Mouse (Mus musculus): ENCODE measurements at regions not wholly inside any gene's neighbourhood (a gene's known extent, or its start where the extent isn't known, plus 50 kb on each side); places are given as distances from the start of the nearest gene placed in this dataset.

- ATAC-seq (ENCODE audit: insufficient number of reproducible peaks, low FRiP score, low TSS enrichment, low read depth) (no peak), DNase-seq (ENCODE audit: low spot score) (no peak)
- Histone ChIP-seq H3K4me1 (ENCODE audit: control insufficient read depth, insufficient read depth, low read length) (no peaks in the 10 kb centered on the region), H3K36me3 (ENCODE audit: control insufficient read depth, insufficient read depth, low read length) (no peaks in the 10 kb centered on the region), H3K4me3 (ENCODE audit: low read depth, low read length) (no peak overlapping the region), H3K9ac (ENCODE audit: low read length) (no peak overlapping the region), H3K4me2 (ENCODE audit: low read depth, severe bottlenecking) (no peak overlapping the region), H3K27ac (replicated peaks; ENCODE audit: low read depth, low read length) (no peak overlapping the region), H3K27me3 (ENCODE audit: control insufficient read depth, insufficient read depth, low read length) (no peaks in the 10 kb centered on the region), H3K9me3 (ENCODE audit: control insufficient read depth, low read length) (no peaks in the 10 kb centered on the region)
These were observed 112.2 kb downstream of the Ipo8 start for GRCm38 (mm10) chr6:148719062-148719461.

- no peak overlapping the region for H3K4me3 ChIP-seq (ENCODE audit: low read depth, low read length)
- no peaks in the 10 kb centered on the region for H3K9me3 ChIP-seq (ENCODE audit: control insufficient read depth, low read length)
- no peaks in the 10 kb centered on the region for H3K4me1 ChIP-seq (ENCODE audit: control insufficient read depth, insufficient read depth, low read length)
- no peak for ATAC-seq (ENCODE audit: insufficient number of reproducible peaks, low FRiP score, low TSS enrichment, low read depth)
- H3K27ac ChIP-seq (replicated peaks; ENCODE audit: low read depth, low read length) = no peak overlapping the region
- no peak overlapping the region for H3K9ac ChIP-seq (ENCODE audit: low read length)
- no peaks in the 10 kb centered on the region for H3K36me3 ChIP-seq (ENCODE audit: control insufficient read depth, insufficient read depth, low read length)
- H3K27me3 ChIP-seq (ENCODE audit: control insufficient read depth, insufficient read depth, low read length) = no peaks in the 10 kb centered on the region
- 82% methylated on average over 3 of the region's 3 CpGs for WGBS
- no peak for DNase-seq (ENCODE audit: low spot score)
- no peak overlapping the region for H3K4me2 ChIP-seq (ENCODE audit: low read depth, severe bottlenecking)
These were observed 120.9 kb downstream of the Ipo8 start for GRCm38 (mm10) chr6:148710406-148710805.

- H3K9me3 ChIP-seq (ENCODE audit: control insufficient read depth, low read length) = no peaks in the 10 kb centered on the region
- no peak overlapping the region for H3K9ac ChIP-seq (ENCODE audit: low read length)
- H3K4me3 ChIP-seq (ENCODE audit: low read depth, low read length) = no peak overlapping the region
- H3K27ac ChIP-seq (replicated peaks; ENCODE audit: low read depth, low read length) = no peak overlapping the region
- ATAC-seq (ENCODE audit: insufficient number of reproducible peaks, low FRiP score, low TSS enrichment, low read depth) (no peak), DNase-seq (ENCODE audit: low spot score) (no peak)
- H3K36me3 ChIP-seq (ENCODE audit: control insufficient read depth, insufficient read depth, low read length) = no peaks in the 10 kb centered on the region
- H3K4me2 ChIP-seq (ENCODE audit: low read depth, severe bottlenecking) = no peak overlapping the region
- H3K4me1 ChIP-seq (ENCODE audit: control insufficient read depth, insufficient read depth, low read length) = no peaks in the 10 kb centered on the region
- WGBS = 83% methylated on average over 2 of the region's 2 CpGs
- no peaks in the 10 kb centered on the region for H3K27me3 ChIP-seq (ENCODE audit: control insufficient read depth, insufficient read depth, low read length)
These were observed 122.9 kb downstream of the Ipo8 start for GRCm38 (mm10) chr6:148708389-148708788.

GRCm38 (mm10) chr6:148705711-148706110, 125.6 kb downstream of the Ipo8 start:
- DNase-seq (ENCODE audit: low spot score) (peak; percentile 53), ATAC-seq (ENCODE audit: insufficient number of reproducible peaks, low FRiP score, low TSS enrichment, low read depth) (no peak)
- H3K27me3 ChIP-seq (ENCODE audit: control insufficient read depth, insufficient read depth, low read length) = no peaks in the 10 kb centered on the region
- H3K27ac ChIP-seq (replicated peaks; ENCODE audit: low read depth, low read length) = no peak overlapping the region
- no peak overlapping the region for H3K4me2 ChIP-seq (ENCODE audit: low read depth, severe bottlenecking)
- no peaks in the 10 kb centered on the region for H3K36me3 ChIP-seq (ENCODE audit: control insufficient read depth, insufficient read depth, low read length)
- no peak overlapping the region for H3K4me3 ChIP-seq (ENCODE audit: low read depth, low read length)
- no peak overlapping the region for H3K9ac ChIP-seq (ENCODE audit: low read length)
- H3K9me3 ChIP-seq (ENCODE audit: control insufficient read depth, low read length) = no peaks in the 10 kb centered on the region
- WGBS = 27% methylated on average over 2 of the region's 2 CpGs
- no peaks in the 10 kb centered on the region for H3K4me1 ChIP-seq (ENCODE audit: control insufficient read depth, insufficient read depth, low read length)

- WGBS = 25% methylated on average over 4 of the region's 4 CpGs
- Histone ChIP-seq H3K27ac (replicated peaks; ENCODE audit: low read depth, low read length) (no peak overlapping the region), H3K36me3 (ENCODE audit: control insufficient read depth, insufficient read depth, low read length) (no peaks in the 10 kb centered on the region), H3K4me1 (ENCODE audit: control insufficient read depth, insufficient read depth, low read length) (no peaks in the 10 kb centered on the region), H3K9me3 (ENCODE audit: control insufficient read depth, low read length) (no peaks in the 10 kb centered on the region), H3K4me3 (ENCODE audit: low read depth, low read length) (no peak overlapping the region), H3K9ac (ENCODE audit: low read length) (no peak overlapping the region), H3K27me3 (ENCODE audit: control insufficient read depth, insufficient read depth, low read length) (no peaks in the 10 kb centered on the region), H3K4me2 (ENCODE audit: low read depth, severe bottlenecking) (no peak overlapping the region)
- ATAC-seq (ENCODE audit: insufficient number of reproducible peaks, low FRiP score, low TSS enrichment, low read depth) (peak; percentile 76), DNase-seq (ENCODE audit: low spot score) (no peak)
These were observed 137.9 kb downstream of the Ipo8 start for GRCm38 (mm10) chr6:148693329-148693728.

- Histone ChIP-seq H3K27ac (replicated peaks; ENCODE audit: low read depth, low read length) (no peak overlapping the region), H3K9ac (ENCODE audit: low read length) (no peak overlapping the region), H3K36me3 (ENCODE audit: control insufficient read depth, insufficient read depth, low read length) (no peaks in the 10 kb centered on the region), H3K4me3 (ENCODE audit: low read depth, low read length) (no peak overlapping the region), H3K4me2 (ENCODE audit: low read depth, severe bottlenecking) (no peak overlapping the region), H3K4me1 (ENCODE audit: control insufficient read depth, insufficient read depth, low read length) (no peaks in the 10 kb centered on the region), H3K9me3 (ENCODE audit: control insufficient read depth, low read length) (no peaks in the 10 kb centered on the region), H3K27me3 (ENCODE audit: control insufficient read depth, insufficient read depth, low read length) (no peaks in the 10 kb centered on the region)
- WGBS = 47% methylated on average over 3 of the region's 4 CpGs
- ATAC-seq (ENCODE audit: insufficient number of reproducible peaks, low FRiP score, low TSS enrichment, low read depth) (no peak), DNase-seq (ENCODE audit: low spot score) (peak; percentile 57)
These were observed 143.5 kb downstream of the Ipo8 start for GRCm38 (mm10) chr6:148687770-148688169.

- WGBS = 91% methylated on average over 2 of the region's 2 CpGs
- no peak overlapping the region for H3K9ac ChIP-seq (ENCODE audit: low read length)
- H3K27me3 ChIP-seq (ENCODE audit: control insufficient read depth, insufficient read depth, low read length) = no peaks in the 10 kb centered on the region
- no peak overlapping the region for H3K4me2 ChIP-seq (ENCODE audit: low read depth, severe bottlenecking)
- no peaks in the 10 kb centered on the region for H3K4me1 ChIP-seq (ENCODE audit: control insufficient read depth, insufficient read depth, low read length)
- H3K27ac ChIP-seq (replicated peaks; ENCODE audit: low read depth, low read length) = no peak overlapping the region
- DNase-seq (ENCODE audit: low spot score) (no peak), ATAC-seq (ENCODE audit: insufficient number of reproducible peaks, low FRiP score, low TSS enrichment, low read depth) (no peak)
- H3K4me3 ChIP-seq (ENCODE audit: low read depth, low read length) = no peak overlapping the region
- H3K9me3 ChIP-seq (ENCODE audit: control insufficient read depth, low read length) = no peaks in the 10 kb centered on the region
- H3K36me3 ChIP-seq (ENCODE audit: control insufficient read depth, insufficient read depth, low read length) = no peaks in the 10 kb centered on the region
These were observed 171.1 kb downstream of the Ipo8 start for GRCm38 (mm10) chr6:148660152-148660551.

GRCm38 (mm10) chr6:148653216-148653615, 178.1 kb downstream of the Ipo8 start:
- no peak for ATAC-seq (ENCODE audit: insufficient number of reproducible peaks, low FRiP score, low TSS enrichment, low read depth)
- H3K4me3 ChIP-seq (ENCODE audit: low read depth, low read length) = no peak overlapping the region
- 29% methylated on average over 3 of the region's 3 CpGs for WGBS

GRCm38 (mm10) chr6:148652434-148652833, 178.8 kb downstream of the Ipo8 start:
- no peak for DNase-seq (ENCODE audit: low spot score)

More at GRCm38 (mm10) chr6:148653216-148653615, 178.1 kb downstream of the Ipo8 start:
- no peaks in the 10 kb centered on the region for H3K36me3 ChIP-seq (ENCODE audit: control insufficient read depth, insufficient read depth, low read length)
- no peaks in the 10 kb centered on the region for H3K27me3 ChIP-seq (ENCODE audit: control insufficient read depth, insufficient read depth, low read length)
- no peaks in the 10 kb centered on the region for H3K4me1 ChIP-seq (ENCODE audit: control insufficient read depth, insufficient read depth, low read length)
- no peaks in the 10 kb centered on the region for H3K9me3 ChIP-seq (ENCODE audit: control insufficient read depth, low read length)
- no peak overlapping the region for H3K9ac ChIP-seq (ENCODE audit: low read length)
- no peak overlapping the region for H3K27ac ChIP-seq (replicated peaks; ENCODE audit: low read depth, low read length)
- H3K4me2 ChIP-seq (ENCODE audit: low read depth, severe bottlenecking) = no peak overlapping the region
- no peak for DNase-seq (ENCODE audit: low spot score)

More at GRCm38 (mm10) chr6:148652434-148652833, 178.8 kb downstream of the Ipo8 start:
- Histone ChIP-seq H3K4me2 (ENCODE audit: low read depth, severe bottlenecking) (no peak overlapping the region), H3K4me3 (ENCODE audit: low read depth, low read length) (no peak overlapping the region), H3K27ac (replicated peaks; ENCODE audit: low read depth, low read length) (no peak overlapping the region), H3K9me3 (ENCODE audit: control insufficient read depth, low read length) (no peaks in the 10 kb centered on the region), H3K27me3 (ENCODE audit: control insufficient read depth, insufficient read depth, low read length) (no peaks in the 10 kb centered on the region), H3K9ac (ENCODE audit: low read length) (no peak overlapping the region), H3K4me1 (ENCODE audit: control insufficient read depth, insufficient read depth, low read length) (no peaks in the 10 kb centered on the region), H3K36me3 (ENCODE audit: control insufficient read depth, insufficient read depth, low read length) (no peaks in the 10 kb centered on the region)
- 71% methylated on average over 4 of the region's 4 CpGs for WGBS
- no peak for ATAC-seq (ENCODE audit: insufficient number of reproducible peaks, low FRiP score, low TSS enrichment, low read depth)
